Mouse (Mus musculus) hindlimb bud, embryonic 11.5 days (tissue): Measurements from ENCODE around the gene Urb2.

Experiments used
- DNase-seq: peaks from one replicate; pipeline ENCODE4 v3.0.0-alpha.2; 2012; ENCODE audit warnings: low read depth, low spot score; ENCODE audit errors: extremely low spot score

Gene Urb2

DNA sequence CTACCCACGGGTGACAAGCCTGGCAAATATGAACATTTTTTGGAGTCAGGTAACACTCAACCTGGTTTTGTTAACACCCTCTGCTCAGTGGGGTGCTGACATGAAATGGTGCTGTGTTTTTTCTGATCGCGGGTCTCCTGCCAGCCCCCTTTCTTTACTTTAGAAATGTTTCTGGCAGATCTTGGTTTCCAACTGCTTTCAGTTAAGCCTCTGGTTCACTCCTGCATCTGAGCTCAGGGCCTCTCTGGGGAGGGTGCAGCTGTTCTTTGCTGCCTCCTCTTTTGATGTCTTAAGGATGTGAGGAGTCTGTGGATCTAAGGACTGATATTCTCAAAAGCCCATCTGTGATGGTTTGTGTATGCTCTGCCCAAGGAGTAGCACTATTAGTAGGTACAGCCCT is 55.1 kb downstream of the Urb2 start:
- no peak for DNase-seq

DNA sequence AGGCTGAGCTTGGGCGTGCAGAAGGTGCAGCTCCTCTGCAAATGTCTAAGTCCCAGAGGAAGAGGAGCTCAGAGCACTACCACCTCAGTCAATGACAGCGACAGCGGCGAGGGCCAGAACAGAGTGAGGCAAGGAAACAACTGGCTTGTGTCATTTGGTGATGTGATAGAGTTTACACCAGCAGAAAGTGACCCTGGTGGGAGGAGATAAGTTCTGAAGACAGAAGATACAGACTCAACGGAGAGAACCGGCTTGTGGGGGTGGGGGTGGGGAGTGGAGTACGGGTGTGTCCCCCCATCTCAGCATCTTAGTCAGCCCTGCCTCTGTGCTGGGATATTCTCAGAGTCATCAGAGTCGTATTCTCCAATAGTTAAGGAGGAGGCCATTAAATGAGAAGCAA is 56.1 kb downstream of the Urb2 start:
- no peak for DNase-seq

DNA sequence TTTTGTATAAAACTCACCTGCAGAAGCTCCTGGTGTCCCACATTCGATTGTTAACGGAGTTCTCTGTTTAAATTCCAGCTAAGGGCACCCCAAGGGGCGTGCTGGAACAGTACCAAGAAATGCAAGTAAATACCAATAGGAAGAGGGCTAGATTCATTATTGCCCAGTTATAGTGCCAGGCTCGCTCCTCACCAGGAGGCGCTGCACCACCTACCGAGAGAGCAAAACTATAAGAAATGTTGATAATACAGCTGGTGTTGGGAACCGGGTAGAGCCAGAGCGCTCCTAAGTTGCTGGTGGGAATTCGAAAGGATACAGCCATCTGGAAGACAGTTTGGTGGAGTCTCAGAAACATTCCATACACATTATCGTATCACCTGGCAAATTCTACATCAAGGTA is 56.7 kb downstream of the Urb2 start:
- DNase-seq = no peak

DNA sequence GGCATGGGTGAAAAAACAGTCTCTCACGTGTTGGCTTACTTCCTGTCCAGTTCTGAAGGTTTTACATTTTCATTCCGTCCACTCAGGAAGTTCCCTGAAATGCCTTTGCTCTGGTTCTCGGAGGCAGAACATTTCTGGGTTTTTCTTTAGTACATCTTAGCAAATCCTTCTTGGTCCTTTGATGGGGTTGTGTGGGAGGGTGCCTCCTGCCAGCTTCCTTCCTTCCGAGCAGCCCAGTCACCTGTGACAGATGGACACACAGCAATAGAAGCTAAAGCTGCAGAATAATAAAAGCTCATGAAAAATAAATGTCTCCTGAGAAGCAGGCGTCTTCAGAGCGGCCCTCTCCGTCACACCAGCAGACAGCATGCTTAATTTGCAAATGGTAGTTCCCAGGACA is 57.7 kb downstream of the Urb2 start:
- no peak for DNase-seq

DNA sequence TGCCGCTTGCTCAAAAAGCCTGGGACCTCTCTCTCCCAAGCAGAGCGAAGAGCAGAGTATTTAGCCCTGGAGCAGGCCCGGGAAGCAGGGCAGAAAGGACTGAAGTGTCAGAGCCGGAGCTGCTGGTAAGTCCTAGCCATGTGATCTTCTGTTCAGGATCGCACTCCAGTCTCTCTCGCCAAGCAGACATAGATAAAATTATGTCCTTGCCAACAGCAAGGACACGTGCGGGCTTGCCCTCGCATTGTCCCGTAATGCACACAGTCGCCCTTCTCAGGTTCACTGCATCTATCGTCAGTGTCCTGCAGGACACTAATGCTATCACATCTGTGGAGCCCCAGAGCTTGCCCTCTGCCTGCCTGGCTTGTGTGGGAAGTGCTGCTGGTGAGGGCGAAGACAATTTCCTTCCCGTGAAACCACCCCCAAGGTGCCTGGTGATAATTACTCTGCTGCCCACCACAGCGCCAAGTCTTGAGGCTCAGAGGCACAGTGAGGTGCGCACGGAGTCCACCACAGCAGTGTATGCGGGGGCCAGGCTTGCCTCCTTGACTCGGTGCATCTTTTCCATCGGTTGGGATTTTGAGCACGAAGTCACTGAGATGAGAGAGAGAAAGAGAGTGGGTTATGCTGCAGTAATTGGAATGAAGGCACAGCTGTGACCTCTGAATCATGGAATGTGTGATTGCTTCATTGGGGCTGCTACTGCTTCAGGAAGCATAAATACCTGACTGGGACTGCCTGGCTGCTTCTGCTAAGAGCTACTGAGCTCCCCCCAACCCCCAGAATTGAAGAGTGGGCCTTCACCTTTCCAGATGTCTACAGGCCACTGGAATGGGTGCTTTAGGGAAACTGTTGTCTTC is 59.4 kb downstream of the Urb2 start:
- no peak for DNase-seq

DNA sequence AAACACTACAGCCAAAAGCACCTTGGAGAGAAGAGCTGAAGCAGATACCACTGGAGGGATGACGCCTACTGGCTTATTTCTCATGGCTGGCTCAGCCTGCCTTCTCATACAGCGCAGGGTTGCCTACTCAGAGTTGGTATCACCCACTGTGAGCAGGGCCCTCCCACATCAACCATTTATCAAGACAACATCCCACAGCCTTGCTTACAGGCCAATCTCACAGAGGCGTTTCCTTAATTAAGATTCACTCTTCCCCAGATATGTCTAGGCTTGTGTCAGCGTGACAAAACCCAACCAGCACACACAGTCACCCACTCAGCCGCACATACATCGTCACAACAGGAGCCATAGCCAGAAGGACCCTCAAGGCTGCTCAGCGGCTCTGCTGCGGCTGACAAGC is 61.3 kb downstream of the Urb2 start:
- DNase-seq = no peak

DNA sequence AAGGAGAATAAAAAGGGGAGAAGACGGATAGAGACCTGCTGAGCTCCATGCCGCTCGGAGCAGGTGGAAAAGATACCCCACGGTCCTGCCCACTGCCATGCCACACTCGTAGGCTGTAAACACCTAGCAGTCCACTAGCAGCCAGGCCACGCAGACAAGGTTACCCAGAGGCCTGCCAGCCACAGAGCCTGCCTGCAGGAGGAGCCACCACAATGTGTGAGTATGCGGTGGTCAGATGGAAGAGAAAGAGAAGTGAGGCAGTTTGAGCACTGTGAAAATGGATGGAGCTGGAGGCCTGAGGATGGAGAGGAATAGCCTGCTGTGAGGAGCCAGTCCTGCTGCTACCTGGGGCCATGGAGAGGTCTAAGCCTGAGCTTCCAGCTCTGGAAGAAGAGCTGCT is 62.3 kb downstream of the Urb2 start:
- DNase-seq = no peak

DNA sequence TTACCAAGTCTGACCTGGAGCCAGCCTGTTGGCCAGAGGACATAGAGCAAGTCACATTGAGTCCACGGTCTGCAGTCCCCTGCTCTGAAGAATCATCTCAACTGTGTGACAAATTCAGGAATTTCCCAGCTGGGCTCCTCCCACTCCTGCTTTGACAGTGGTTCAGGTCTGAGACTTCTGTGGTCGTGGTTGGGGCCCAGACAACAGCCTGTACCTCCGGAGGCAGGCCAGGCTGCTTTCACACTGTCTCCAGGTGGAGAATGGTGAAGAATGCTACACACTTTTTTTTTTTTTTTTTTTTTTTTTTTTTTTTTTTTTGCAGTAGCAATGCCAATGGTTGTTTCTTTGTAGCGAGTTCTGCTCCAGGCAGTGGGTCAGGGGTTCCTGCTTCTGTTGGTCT is 64.4 kb downstream of the Urb2 start:
- no peak for DNase-seq

DNA sequence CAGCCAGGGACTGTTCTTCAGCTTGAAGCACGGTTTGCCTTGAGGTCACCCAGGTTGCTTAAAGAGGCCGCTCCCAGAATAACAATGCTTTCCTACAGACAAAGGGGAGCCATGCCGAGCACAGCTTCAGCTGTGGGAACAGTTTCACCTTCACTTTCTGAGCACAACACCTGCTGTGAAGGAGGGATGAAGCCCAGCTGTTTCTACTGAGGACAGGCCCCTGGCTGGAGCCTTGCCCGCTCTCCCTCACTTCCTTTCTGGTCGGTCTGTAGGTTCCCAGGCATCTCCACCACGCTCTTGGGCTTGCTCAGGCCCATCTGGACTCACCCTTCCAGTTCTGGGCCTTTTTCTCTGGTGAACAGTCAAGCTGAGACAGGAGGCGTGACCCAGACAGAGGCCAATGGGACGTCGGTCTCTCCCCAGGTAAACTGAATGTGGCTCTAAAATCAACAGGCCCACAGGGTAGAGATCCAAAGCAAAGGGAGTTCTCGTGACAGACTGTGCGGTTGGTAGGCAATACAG is 66.8 kb downstream of the Urb2 start:
- no peak for DNase-seq

DNA sequence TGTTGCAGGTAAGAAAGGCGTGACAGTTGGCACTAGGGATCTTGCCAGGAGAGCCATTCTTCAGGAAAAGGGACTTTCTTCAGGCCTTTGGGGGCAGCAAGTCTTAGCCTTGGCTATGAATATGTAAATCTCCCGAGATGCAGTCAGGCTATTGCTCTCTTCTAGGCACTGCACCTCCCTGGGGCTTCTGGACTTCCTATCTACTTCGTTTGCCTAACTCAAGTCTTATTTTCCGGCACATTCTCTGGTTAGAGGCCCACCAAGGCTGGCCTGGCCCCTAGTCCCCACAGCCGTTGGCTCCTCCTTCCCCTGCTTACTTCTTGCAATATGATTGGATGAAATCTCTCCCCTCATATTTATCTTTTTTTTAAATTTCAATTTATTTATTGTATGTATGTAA is 67.7 kb downstream of the Urb2 start:
- no peak for DNase-seq

DNA sequence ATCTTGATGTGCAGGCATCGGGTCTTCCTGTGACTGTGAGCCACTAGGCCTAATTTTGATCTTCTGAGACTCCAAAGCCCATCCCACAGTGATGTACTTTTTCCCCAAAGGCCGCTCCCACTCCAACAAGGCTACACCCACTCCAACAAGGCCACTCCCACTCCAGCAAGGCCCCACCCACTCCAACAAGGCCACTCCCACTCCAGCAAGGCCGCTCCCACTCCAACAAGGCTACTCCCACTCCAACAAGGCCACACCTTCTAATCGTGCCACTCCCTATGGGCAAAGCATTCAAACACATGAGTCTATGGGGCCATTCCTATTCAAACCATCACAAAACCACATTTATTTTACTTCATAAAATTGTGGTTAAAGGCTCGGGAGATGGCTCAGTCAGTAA is 69.2 kb downstream of the Urb2 start:
- no peak for DNase-seq
